Mouse (Mus musculus) megakaryocyte, adult 5-6 weeks (primary cell): Measurements from ENCODE around the gene Ptpn11. TPM values are rescaled to one million over a fixed set of nuclear protein-coding genes. Genes with fewer than 3 reads are reported as not detected.
A peak's percentile ranks its signal among the peaks of the same experiment; 100 is the strongest.
"Not testable (repeated sequence)": the region's sequence is repeated elsewhere in the genome, so short reads cannot be mapped to it uniquely, and the experiment has no call there.

Experiments
- ATAC-seq: 2 replicates; pipeline ENCODE4 v1.8.0; 2016; ENCODE audit warnings: mild to moderate bottlenecking, inconsistent platforms; ENCODE audit not compliant: poor library complexity, severe bottlenecking
- total RNA-seq, 2 experiments: library from RNA; stranded (forward) in 1 of 2; stranded (reverse) in 1 of 2; fragments of 153-499, 151-499 nt in 1 of 2; fragments of 221-1000, 200-1000 nt in 1 of 2; gene quantifications; 2 replicates each; pipeline versions ENCODE4 v1.2.3 to v1.2.4; 2015 to 2017

Gene Ptpn11
- total RNA-seq (2015) (20.1 and 20.2 TPM in 2 replicates), total RNA-seq (2017) (37.8 and 40.9 TPM in 2 replicates)

GRCm38 (mm10) chr5:121190836-121191583 is at the start of gene Ptpn11:
Gene Ptpn11, minus strand, starts transcription at chr5:121191397.
- peak; percentile 91 for ATAC-seq

GRCm38 (mm10) chr5:121239846-121240245 is 48.6 kb upstream of the Ptpn11 start:
- no peak for ATAC-seq

GRCm38 (mm10) chr5:121238208-121238607 is 47.0 kb upstream of the Ptpn11 start:
- ATAC-seq, result no peak

GRCm38 (mm10) chr5:121236171-121236570 is 45.0 kb upstream of the Ptpn11 start:
- ATAC-seq, result peak; percentile 49; the same call in 1 of the 2 replicates

- ATAC-seq, result no peak
These were observed 42.5 kb upstream of the Ptpn11 start for GRCm38 (mm10) chr5:121233726-121234125.

- ATAC-seq, result no peak
These were observed 41.6 kb upstream of the Ptpn11 start for GRCm38 (mm10) chr5:121232789-121233188.

GRCm38 (mm10) chr5:121230811-121231210 is 39.6 kb upstream of the Ptpn11 start:
- peak; percentile 77 for ATAC-seq

GRCm38 (mm10) chr5:121229182-121229581 is 38.0 kb upstream of the Ptpn11 start:
- no peak for ATAC-seq

GRCm38 (mm10) chr5:121227330-121227729 is 36.1 kb upstream of the Ptpn11 start:
- ATAC-seq, result not testable (repeated sequence)

GRCm38 (mm10) chr5:121226845-121227244 is 35.6 kb upstream of the Ptpn11 start:
- peak; percentile 38; the same call in 1 of the 2 replicates for ATAC-seq

GRCm38 (mm10) chr5:121226406-121226805 is 35.2 kb upstream of the Ptpn11 start:
- no peak for ATAC-seq

GRCm38 (mm10) chr5:121225854-121226253 is 34.7 kb upstream of the Ptpn11 start:
- no peak for ATAC-seq

GRCm38 (mm10) chr5:121224856-121225255 is 33.7 kb upstream of the Ptpn11 start:
- ATAC-seq, result no peak

- ATAC-seq, result not testable (repeated sequence)
These were observed 32.8 kb upstream of the Ptpn11 start for GRCm38 (mm10) chr5:121224020-121224419.

- no peak for ATAC-seq
These were observed 30.2 kb upstream of the Ptpn11 start for GRCm38 (mm10) chr5:121221328-121221850.

GRCm38 (mm10) chr5:121220732-121221301 is 29.6 kb upstream of the Ptpn11 start:
- peak; percentile 37; the same call in 1 of the 2 replicates for ATAC-seq

- peak; percentile 98 for ATAC-seq
These were observed 29.0 kb upstream of the Ptpn11 start, which contains the start of gene Hectd4 for GRCm38 (mm10) chr5:121219980-121220731. Gene Hectd4, plus strand, starts transcription at chr5:121220219.

- no peak for ATAC-seq
These were observed 28.0 kb upstream of the Ptpn11 start for GRCm38 (mm10) chr5:121219190-121219589.

GRCm38 (mm10) chr5:121217313-121217634 is 26.1 kb upstream of the Ptpn11 start:
- no peak for ATAC-seq

- ATAC-seq, result not testable (repeated sequence)
These were observed 25.6 kb upstream of the Ptpn11 start for GRCm38 (mm10) chr5:121216584-121217312.

GRCm38 (mm10) chr5:121216126-121216446 is 24.9 kb upstream of the Ptpn11 start:
- ATAC-seq, result 0 out of 2 replicates have a peak, but pooled peaks have one; percentile 17
